Mouse (Mus musculus): ENCODE measurements around the gene Tspan4. TPM values are rescaled to one million over a fixed set of nuclear protein-coding genes. Genes with fewer than 3 reads are reported as not detected.

Gene Tspan4
- total and polyA plus RNA-seq, 2 experiments from 2014 or later = 72.2 to 84.2 TPM

DNA sequence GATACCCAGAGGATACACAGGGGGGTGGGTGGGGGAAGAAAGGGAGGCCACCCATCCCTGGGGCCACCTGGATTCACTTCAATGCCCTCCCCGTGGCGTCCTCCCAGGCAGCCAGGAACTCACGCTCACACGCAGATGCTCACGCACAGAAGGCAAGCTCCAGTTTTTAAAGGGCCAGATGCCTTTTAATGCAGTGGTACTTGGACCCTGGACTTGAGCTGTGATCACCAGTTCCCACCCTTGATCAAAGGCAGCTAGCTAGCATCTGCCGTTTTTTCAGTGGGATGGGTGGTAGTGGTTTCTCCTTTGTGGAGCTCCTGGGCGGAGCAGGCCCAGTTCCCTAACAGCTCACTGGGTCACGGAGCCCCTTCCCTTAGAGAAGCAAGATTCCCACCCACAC, 40.6 kb upstream of the Tspan4 start:
- 19% methylated on average over 8 of the region's 8 CpGs for WGBS
- peak overlapping the region; percentile 59 for H3K4me3 ChIP-seq (ENCODE audit: low read depth, low read length)
- H3K4me1 ChIP-seq (ENCODE audit: control insufficient read depth, insufficient read depth) = peaks cover 23% of the 10 kb centered on the region
- DNase-seq (ENCODE audit: low spot score) = no peak
- no peak for ATAC-seq (ENCODE audit: insufficient read depth, low read depth)
- no peaks in the 10 kb centered on the region for H3K27me3 ChIP-seq (ENCODE audit: control insufficient read depth, insufficient read depth, low read length)
- peak overlapping the region; percentile 52 for H3K27ac ChIP-seq (ENCODE audit: low read depth)
- peak overlapping the region; percentile 88 for H3K4me2 ChIP-seq (ENCODE audit: low read depth, low read length)
- H3K36me3 ChIP-seq (replicated peaks; ENCODE audit: control insufficient read depth, insufficient read depth, low read length) = peaks cover 20% of the 10 kb centered on the region
- TF ChIP-seq CTCF (IDR thresholded peaks at IDR 0.05; ENCODE audit: low read depth) (no peak), EP300 (IDR thresholded peaks at IDR 0.05; ENCODE audit: low read depth) (no peak)
- peak overlapping the region; percentile 47 for H3K9ac ChIP-seq (replicated peaks; ENCODE audit: low read depth, low read length)
- H3K9me3 ChIP-seq (replicated peaks; ENCODE audit: control insufficient read depth, low read length) = no peaks in the 10 kb centered on the region

DNA sequence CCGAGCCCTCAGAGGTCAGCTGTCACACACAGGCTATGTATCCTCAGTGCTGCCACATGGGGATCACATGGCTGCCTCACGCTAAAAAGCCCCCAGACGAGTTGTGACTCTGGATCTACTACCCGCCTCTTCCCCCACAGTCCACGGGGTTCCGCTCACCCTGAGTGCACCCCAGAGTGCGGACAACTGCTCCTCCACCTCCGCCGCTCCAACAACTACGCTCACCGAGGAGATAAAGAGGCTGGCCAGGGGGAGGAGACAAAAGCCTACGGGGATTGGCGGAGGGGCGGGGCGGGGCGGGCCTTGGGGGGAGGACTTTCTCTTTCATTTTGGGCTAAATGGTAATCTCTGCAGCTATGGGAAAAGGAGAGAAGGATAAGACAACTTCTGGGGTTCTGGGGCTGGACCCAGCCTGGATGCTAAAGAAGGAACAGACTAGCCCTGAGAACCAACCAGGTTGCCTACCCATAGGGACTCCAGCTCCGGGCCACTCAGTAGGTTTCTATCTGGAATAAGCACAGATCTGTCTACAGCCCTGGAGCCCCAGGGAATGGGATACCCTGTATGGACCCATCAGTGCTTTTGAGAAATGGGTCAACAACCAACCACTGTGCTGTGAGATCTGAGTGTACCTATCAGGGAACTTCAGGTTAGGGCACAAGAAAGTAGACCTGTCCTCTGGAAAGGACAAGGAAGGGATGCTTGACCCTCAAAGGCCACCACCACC, 39.7 kb upstream of the Tspan4 start:
- peak overlapping the region; percentile 88 for H3K4me2 ChIP-seq (ENCODE audit: low read depth, low read length)
- TF ChIP-seq CTCF (IDR thresholded peaks at IDR 0.05; ENCODE audit: low read depth) = no peak
- TF ChIP-seq EP300 (IDR thresholded peaks at IDR 0.05; ENCODE audit: low read depth) = no peak
- DNase-seq (ENCODE audit: low spot score) = peak; percentile 63
- H3K36me3 ChIP-seq (replicated peaks; ENCODE audit: control insufficient read depth, insufficient read depth, low read length) = peaks cover 19% of the 10 kb centered on the region
- H3K9ac ChIP-seq (replicated peaks; ENCODE audit: low read depth, low read length) = peak overlapping the region; percentile 47
- H3K9me3 ChIP-seq (replicated peaks; ENCODE audit: control insufficient read depth, low read length) = no peaks in the 10 kb centered on the region
- peak overlapping the region; percentile 52 for H3K27ac ChIP-seq (ENCODE audit: low read depth)
- no peaks in the 10 kb centered on the region for H3K27me3 ChIP-seq (ENCODE audit: control insufficient read depth, insufficient read depth, low read length)
- peak; percentile 18; the same call in 1 of the 2 replicates for ATAC-seq (ENCODE audit: insufficient read depth, low read depth)
- 3% methylated on average over 17 of the region's 17 CpGs for WGBS
- H3K4me3 ChIP-seq (ENCODE audit: low read depth, low read length) = peak overlapping the region; percentile 59
- H3K4me1 ChIP-seq (ENCODE audit: control insufficient read depth, insufficient read depth) = peaks cover 23% of the 10 kb centered on the region

DNA sequence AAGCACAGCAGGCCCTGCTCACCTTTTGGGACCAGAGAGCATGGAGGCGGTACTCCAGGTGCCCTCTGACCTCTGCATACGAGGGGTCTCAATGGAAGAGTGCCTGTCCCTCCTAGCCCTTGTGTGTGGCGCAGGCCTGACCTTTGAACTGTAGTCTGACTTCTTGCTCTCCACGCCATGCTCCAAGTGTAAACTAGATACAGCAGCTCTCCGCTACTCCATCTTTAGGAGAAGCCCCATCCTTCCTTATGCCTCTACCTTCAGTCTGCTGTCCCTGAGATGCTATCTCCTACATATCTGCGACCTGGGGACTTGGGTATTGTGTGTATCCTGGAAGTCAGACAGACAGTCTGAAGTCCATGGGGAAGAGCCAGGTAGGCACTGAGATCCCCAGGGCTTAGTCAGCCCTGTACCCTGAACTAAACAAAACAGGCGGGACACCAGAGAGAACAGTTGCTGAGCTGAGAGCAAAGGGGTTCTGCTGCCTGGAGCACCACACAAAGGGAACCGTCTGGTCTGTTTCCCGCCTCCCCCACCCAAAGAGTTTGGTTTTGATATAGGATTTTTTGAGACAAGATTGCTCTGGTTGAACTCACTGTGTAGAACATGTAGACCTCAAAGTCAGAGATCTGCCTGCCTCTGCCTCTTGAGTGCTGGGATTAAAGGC, 39.1 kb upstream of the Tspan4 start:
- no peak overlapping the region for H3K4me3 ChIP-seq (ENCODE audit: low read depth, low read length)
- peak overlapping the region; percentile 88 for H3K4me2 ChIP-seq (ENCODE audit: low read depth, low read length)
- TF ChIP-seq EP300 (IDR thresholded peaks at IDR 0.05; ENCODE audit: low read depth) (no peak), CTCF (IDR thresholded peaks at IDR 0.05; ENCODE audit: low read depth) (no peak)
- H3K27ac ChIP-seq (ENCODE audit: low read depth) = 0 out of 2 replicates have a peak overlapping the region, but pooled peaks have one; percentile 27
- H3K9me3 ChIP-seq (replicated peaks; ENCODE audit: control insufficient read depth, low read length) = no peaks in the 10 kb centered on the region
- peaks cover 26% of the 10 kb centered on the region for H3K4me1 ChIP-seq (ENCODE audit: control insufficient read depth, insufficient read depth)
- ATAC-seq (ENCODE audit: insufficient read depth, low read depth) = no peak
- H3K27me3 ChIP-seq (ENCODE audit: control insufficient read depth, insufficient read depth, low read length) = no peaks in the 10 kb centered on the region
- H3K9ac ChIP-seq (replicated peaks; ENCODE audit: low read depth, low read length) = no peak overlapping the region
- 82% methylated on average over 9 of the region's 9 CpGs for WGBS
- DNase-seq (ENCODE audit: low spot score) = no peak
- peaks cover 12% of the 10 kb centered on the region for H3K36me3 ChIP-seq (replicated peaks; ENCODE audit: control insufficient read depth, insufficient read depth, low read length)

DNA sequence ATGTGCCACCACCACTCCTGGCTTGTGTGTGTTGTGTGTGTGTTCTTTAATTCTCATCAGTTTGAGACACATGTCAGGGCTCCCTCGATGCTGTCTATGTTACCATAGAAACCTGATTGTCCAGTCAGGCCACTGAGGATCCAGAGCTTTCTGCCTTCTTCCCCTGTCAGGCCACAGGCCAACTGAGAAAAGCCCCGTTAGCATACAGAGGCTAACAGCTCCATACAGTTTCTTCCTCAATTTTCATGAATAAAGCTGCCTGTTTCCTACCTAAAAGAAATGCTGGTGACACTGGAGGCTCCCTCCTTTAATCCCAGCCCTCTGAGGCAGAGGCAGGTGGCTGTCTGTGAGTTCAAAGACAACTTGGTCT, 38.5 kb upstream of the Tspan4 start:
- ATAC-seq (ENCODE audit: insufficient read depth, low read depth) (no peak), DNase-seq (ENCODE audit: low spot score) (no peak)
- H3K27me3 ChIP-seq (ENCODE audit: control insufficient read depth, insufficient read depth, low read length) = no peaks in the 10 kb centered on the region
- H3K4me1 ChIP-seq (ENCODE audit: control insufficient read depth, insufficient read depth) = peaks cover 26% of the 10 kb centered on the region
- H3K4me2 ChIP-seq (ENCODE audit: low read depth, low read length) = peak overlapping the region; percentile 85
- H3K27ac ChIP-seq (ENCODE audit: low read depth) = no peak overlapping the region
- no peaks in the 10 kb centered on the region for H3K9me3 ChIP-seq (replicated peaks; ENCODE audit: control insufficient read depth, low read length)
- H3K4me3 ChIP-seq (ENCODE audit: low read depth, low read length) = peak overlapping the region; percentile 66
- 63% methylated on average over 2 of the region's 2 CpGs for WGBS
- peaks cover 6% of the 10 kb centered on the region for H3K36me3 ChIP-seq (replicated peaks; ENCODE audit: control insufficient read depth, insufficient read depth, low read length)
- no peak overlapping the region for H3K9ac ChIP-seq (replicated peaks; ENCODE audit: low read depth, low read length)
- TF ChIP-seq CTCF (IDR thresholded peaks at IDR 0.05; ENCODE audit: low read depth) = no peak
- no peak for TF ChIP-seq EP300 (IDR thresholded peaks at IDR 0.05; ENCODE audit: low read depth)

DNA sequence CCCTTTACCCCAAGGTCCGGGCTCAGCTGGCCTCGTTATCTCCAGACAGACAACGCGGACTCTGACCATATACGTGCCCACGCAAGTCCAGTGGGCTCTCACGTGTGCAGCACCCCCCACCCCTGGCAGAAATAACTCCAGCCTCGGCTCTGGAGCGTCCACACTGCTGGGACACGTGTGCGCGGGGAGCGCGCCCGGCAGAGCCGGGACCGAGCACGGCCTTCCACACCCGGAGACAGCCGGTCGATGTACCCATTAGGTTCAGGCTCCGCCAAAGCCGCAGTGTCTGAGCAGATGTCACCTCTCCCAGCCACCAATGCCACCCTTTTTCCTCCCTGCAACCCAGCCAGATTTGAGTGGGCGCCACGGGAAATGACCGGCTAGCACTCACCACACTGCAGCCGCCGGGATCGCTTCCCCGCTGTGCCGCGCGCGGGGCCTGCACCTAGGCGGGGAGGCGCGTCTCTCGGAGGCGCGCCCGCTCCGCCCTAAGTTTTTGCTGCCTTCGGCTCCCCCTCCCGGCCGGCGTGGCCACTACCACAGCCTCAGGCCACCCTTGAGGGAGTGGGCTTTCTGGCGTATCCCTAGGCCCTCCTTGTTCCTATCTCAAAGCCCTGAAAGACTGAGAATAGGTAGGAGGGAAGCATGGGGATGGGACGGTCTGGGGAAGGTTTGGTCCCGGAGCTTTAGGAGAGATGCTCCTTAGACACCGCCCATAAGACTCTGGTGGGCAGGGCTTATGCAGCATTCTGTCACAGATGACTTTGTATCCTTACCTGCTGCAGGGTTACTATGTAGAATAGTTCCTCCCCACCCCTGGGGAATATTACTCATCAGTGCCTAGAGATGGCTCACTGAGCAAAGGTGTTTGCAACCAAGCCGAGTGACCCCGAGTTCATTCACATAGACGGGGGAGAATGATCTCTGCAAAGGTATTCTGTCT, 37.6 kb upstream of the Tspan4 start, which contains the start of gene Slc25a22:
TSS of gene Slc25a22 (minus strand) at position 715 of the 943 bp plus-strand sequence.
- peak; percentile 76 for TF ChIP-seq CTCF (IDR thresholded peaks at IDR 0.05; ENCODE audit: low read depth)
- TF ChIP-seq EP300 (IDR thresholded peaks at IDR 0.05; ENCODE audit: low read depth) = 0 out of 2 replicates have a peak, but pooled peaks have one; percentile 55
- peak within 1 kb of the TSS; percentile 66 for H3K4me3 ChIP-seq (ENCODE audit: low read depth, low read length)
- H3K9me3 ChIP-seq (replicated peaks; ENCODE audit: control insufficient read depth, low read length) = no peaks in the 10 kb centered on the region
- peak; percentile 80 for ATAC-seq (ENCODE audit: insufficient read depth, low read depth)
- no peaks in the 10 kb centered on the region for H3K27me3 ChIP-seq (ENCODE audit: control insufficient read depth, insufficient read depth, low read length)
- peak within 1 kb of the TSS; percentile 85 for H3K4me2 ChIP-seq (ENCODE audit: low read depth, low read length)
- peak; percentile 74 for DNase-seq (ENCODE audit: low spot score)
- peaks cover 26% of the 10 kb centered on the region for H3K4me1 ChIP-seq (ENCODE audit: control insufficient read depth, insufficient read depth)
- WGBS = 6% methylated on average over 50 of the region's 53 CpGs
- H3K9ac ChIP-seq (replicated peaks; ENCODE audit: low read depth, low read length) = peak within 1 kb of the TSS; percentile 64
- H3K36me3 ChIP-seq (replicated peaks; ENCODE audit: control insufficient read depth, insufficient read depth, low read length) = no peaks in the 10 kb centered on the region; the same call in 1 of the 2 replicates
- peak within 1 kb of the TSS; percentile 5; the same call in 1 of the 2 replicates for H3K27ac ChIP-seq (ENCODE audit: low read depth)
